Mouse (Mus musculus): ENCODE measurements around the gene Slc4a5.

DNA sequence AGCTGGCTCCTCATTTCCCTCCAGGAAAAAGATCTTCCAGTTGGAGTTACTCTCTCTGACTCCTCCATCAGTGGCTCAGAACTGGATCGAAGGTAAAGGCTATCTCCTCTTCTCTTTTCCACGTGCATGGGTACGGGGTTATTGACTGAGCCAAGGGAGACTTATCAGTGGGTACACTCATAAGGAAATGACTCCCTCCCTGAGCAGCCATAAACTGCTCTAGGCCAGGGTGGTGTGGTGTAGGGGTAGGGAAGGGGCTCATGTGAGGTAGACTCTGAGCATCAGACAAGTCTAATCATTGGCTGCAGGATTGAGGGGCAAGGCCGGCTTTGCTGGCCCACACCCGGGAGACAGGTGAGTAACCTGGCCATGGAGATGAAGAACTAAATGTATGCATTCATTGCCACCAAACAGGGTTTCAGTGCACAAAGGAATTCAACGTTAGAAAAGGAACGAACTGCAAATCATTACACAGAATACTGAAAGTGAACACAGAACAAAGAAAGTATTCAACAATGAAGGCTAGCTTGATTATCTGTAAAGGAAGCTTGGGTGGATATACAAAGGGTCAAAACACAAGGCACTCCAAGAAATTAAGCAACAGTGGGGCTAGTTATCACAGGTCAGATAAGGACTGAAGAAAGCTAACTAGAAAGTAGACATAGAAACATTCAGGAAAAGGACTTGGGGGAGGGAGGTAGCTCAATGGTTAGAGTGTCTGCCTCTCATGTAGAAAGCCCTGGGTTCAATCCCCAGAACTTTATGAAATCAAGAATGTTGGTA lies 81.0 kb downstream of the Slc4a5 start:
- TF ChIP-seq CTCF (IDR thresholded peaks at IDR 0.05; ENCODE audit: low read depth): no peak
- TF ChIP-seq EP300 (IDR thresholded peaks at IDR 0.05; ENCODE audit: low read depth): no peak
